Mouse (Mus musculus): Measurements from ENCODE around the gene Sarm1. TPM values are rescaled to one million over a fixed set of nuclear protein-coding genes. Genes with fewer than 3 reads are reported as not detected.
A peak's percentile ranks its signal among the peaks of the same experiment; 100 is the strongest.

The Sarm1 gene
- total RNA-seq, 2 experiments from 2014 or later, result 34.3 to 36.5 TPM

DNA sequence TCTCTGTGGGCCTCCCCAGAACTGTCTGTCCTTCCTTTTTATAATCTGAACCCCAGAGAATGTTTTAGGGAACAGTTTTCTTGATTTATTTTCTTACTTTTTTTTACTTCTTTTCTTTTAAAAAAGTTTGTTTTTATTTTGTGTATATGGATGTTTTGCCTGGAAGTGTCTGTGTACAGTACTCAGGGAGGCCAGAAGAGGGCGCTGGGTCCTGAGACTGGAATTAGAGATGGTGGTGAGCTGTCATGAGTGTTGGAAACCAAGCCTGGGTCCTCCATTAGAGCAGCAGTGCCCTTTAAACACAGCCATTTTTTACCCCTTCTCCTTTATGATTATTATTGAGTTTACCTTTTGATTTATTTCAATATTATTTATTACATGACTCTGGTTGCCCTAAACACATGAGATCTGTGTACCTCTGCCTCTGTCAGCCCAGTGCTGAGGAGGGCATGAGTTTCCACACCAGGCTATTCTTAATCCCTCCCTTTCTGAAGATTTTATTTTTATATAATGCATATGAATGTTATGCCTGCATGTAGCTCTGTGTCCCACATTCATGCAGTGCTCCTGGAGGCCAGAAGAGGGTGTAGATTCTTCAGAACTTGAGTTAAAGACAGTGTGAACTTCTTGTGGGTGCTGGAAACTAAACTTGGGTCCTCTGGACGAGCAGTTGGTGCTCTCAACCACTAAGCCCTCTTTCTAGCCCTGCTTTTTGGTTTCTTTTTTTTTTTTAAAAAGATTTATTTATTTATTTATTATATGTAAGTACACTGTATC, 18.2 kb upstream of the Sarm1 start:
- intact Hi-C loops (cut with DNase I), result no loop called here
- no peak for DNase-seq (ENCODE audit: low spot score in 2 of 2)

- intact Hi-C loops (cut with DNase I), result no loop called here
- no peak for DNase-seq (ENCODE audit: low spot score in 2 of 2)
Observed at GRCm38 (mm10) chr11:78513106-78513790, 15.7 kb upstream of the Sarm1 start.

GRCm38 (mm10) chr11:78512025-78512957, 14.7 kb upstream of the Sarm1 start, which contains the start of the genes Tmem199 and Poldip2:
Gene Tmem199 (minus strand): TSS chr11:78512172.
Gene Poldip2 (plus strand): TSS chr11:78512193.
- DNase-seq (ENCODE audit: low spot score in 2 of 2), result peak; percentile 90 to 94
- intact Hi-C loops (cut with DNase I), result loop anchor here (1.0 kb wide), 2 partner anchors 15 to 24 kb away; partner anchors contain the start of genes Ift20, Sarm1 and Tnfaip1

GRCm38 (mm10) chr11:78509148-78509547, 11.6 kb upstream of the Sarm1 start:
- DNase-seq (ENCODE audit: low spot score in 2 of 2), result no peak

DNA sequence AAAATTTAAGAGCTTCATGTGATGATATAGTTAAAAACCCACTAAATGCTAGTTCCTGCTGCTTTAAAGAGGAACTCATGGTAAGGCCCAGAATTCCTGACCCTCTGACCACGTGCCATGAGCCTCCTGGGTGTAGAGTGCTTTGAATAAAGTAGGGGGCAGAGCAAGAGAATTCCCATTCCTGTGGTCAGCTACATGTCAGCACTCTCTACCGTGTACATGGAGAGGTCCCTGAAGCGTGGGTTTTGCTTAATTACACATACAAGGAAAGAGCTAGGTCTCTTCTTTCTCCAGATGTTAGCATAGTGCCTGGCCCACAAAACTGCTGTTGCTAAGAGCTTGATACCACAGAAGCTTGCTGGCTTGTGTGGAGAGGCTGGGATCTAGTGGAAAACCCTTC, 7.9 kb upstream of the Sarm1 start:
- DNase-seq (ENCODE audit: low spot score in 2 of 2), result no peak
- intact Hi-C loops (cut with DNase I), result no loop called here

More at GRCm38 (mm10) chr11:78509148-78509547, 11.6 kb upstream of the Sarm1 start:
- intact Hi-C loops (cut with DNase I), result no loop called here

DNA sequence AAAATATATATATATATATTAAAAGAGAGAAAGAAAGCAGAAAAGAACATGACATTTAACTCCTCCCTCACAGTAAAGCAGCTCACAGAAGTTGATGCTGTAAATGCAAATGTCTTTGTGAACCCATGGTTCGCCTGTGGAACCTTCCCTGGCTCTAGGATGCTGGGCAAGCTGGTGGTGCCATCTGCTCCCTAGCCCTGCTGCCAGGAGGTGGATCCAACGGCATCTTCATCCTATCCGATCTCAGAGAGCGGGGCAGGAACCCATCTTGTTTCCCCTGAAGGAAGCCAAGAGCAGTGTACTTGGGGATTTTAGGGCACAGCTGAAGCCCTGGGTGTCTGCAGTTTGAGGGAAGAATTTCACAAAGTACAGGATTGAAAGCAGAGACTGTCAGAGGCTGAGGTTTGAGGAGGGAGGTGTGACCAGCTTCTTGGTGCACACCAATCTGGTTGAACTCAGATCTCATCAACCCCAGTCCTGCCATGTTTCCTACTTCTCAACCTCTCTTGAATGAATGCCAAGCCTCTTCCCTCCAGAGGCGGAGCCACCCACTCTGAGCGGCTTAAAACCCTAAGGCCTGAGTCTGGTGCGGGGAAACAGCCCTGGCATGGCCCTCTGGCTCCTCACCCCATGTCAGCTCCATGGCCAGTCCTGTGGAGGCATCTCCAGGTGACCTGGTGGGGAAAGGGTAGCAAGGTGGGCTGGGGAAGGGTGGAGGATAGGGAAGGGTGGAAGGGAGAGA, 5.5 kb upstream of the Sarm1 start, which contains the start of gene Sebox:
Gene Sebox, plus strand, starts transcription at position 539 of the 742 bp plus-strand sequence.
- peak in 1 of 2 experiments; percentile 42 for DNase-seq (ENCODE audit: low spot score in 2 of 2)
- intact Hi-C loops (cut with DNase I), result no loop called here

- intact Hi-C loops (cut with DNase I), result no loop called here
- DNase-seq (ENCODE audit: low spot score in 2 of 2), result no peak
Observed at GRCm38 (mm10) chr11:78501529-78501928, 4.0 kb upstream of the Sarm1 start.

DNA sequence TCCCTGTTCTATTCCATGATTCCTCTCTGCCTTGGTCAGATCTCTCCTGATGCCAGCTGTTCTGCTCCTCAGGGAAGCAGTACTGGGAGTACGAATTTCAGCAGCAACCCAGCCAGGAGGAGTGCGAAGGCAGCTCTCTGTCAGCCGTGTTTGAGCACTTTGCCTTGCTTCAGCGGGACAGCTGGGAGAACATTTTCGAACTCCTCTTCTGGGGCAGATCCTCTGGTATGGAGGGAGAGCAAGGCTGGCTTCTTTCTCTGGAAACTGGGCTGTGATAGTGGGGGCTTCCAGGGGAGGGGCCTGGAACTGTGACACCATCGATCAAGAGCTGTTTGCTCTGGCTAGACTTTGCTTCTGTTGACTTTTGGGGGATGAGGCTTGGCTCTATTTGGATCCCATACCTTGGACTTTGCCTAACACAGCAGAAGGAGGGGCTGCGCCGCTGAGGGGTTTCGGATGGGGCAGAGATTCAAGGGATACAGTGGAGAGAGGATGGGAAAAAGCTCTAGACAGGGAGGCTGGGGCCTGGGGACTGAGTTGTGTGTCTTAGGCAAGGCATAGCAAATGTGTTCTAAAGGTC, 3.2 kb upstream of the Sarm1 start:
- intact Hi-C loops (cut with DNase I), result no loop called here
- DNase-seq (ENCODE audit: low spot score in 2 of 2), result no peak

- DNase-seq (ENCODE audit: low spot score in 2 of 2), result no peak
- intact Hi-C loops (cut with DNase I), result no loop called here
Observed at GRCm38 (mm10) chr11:78499543-78499942, 2.0 kb upstream of the Sarm1 start.

- DNase-seq (ENCODE audit: low spot score in 2 of 2), result no peak
- intact Hi-C loops (cut with DNase I), result no loop called here
Observed at GRCm38 (mm10) chr11:78499004-78499403, 1.4 kb upstream of the Sarm1 start, which contains the start of gene Vtn. Gene Vtn (plus strand): TSS chr11:78499091.

GRCm38 (mm10) chr11:78497071-78497541, 448 bp downstream of the Sarm1 start:
- peak; percentile 46 to 66 for DNase-seq (ENCODE audit: low spot score in 2 of 2)
- intact Hi-C loops (cut with DNase I), result loop anchor here (1.0 kb wide), 1 partner anchor 15 kb away; the partner anchor contains the start of genes Poldip2 and Tmem199

DNA sequence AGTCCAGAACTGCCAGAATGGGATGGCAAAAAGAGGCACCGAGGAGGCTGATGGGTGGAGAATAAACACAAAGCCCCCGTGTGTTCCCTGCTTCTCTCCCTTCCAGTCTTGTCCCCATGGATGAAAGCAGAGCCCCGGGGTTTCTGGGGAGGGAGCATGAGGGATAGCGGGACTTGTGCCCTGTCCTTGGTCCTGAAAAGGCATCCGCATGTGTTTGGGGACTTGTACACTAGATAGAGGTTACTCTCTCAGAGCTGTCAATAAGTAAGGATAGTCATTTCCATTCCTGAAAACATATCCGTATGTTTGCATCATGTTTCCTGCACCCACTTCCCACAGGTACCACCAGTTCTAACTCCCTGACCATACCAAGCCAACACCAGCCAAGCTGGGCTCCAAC, 1.6 kb downstream of the Sarm1 start:
- intact Hi-C loops (cut with DNase I), result no loop called here
- no peak for DNase-seq (ENCODE audit: low spot score in 2 of 2)

- DNase-seq (ENCODE audit: low spot score in 2 of 2), result peak; percentile 63 to 64
- intact Hi-C loops (cut with DNase I), result no loop called here
Observed at GRCm38 (mm10) chr11:78490781-78491241, 6.7 kb downstream of the Sarm1 start.

GRCm38 (mm10) chr11:78488168-78488567, 9.4 kb downstream of the Sarm1 start:
- intact Hi-C loops (cut with DNase I), result no loop called here

DNA sequence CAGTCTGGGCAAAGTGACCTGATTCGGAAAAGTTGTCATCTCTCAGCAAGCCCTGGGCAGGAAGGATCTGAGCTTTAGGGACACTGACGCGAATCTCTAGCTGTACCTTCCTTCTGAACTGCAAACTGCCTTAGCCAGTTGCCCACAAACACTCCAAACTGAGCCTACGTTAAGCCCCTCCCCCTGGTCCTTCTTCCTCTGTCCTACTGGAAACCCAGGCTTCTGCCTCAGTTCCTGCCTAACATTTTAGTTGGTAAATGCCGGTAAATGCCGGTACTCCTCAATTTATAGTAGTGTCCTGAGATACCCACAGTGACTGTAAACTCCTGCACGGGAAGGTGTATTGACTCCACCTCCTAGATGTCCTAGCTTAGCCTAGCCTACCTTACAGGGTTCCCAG, 13.9 kb downstream of the Sarm1 start:
- intact Hi-C loops (cut with DNase I), result no loop called here
- DNase-seq (ENCODE audit: low spot score in 2 of 2), result no peak

More at GRCm38 (mm10) chr11:78488168-78488567, 9.4 kb downstream of the Sarm1 start:
- DNase-seq (ENCODE audit: low spot score in 2 of 2), result peak; percentile 75

GRCm38 (mm10) chr11:78475289-78475688, 22.3 kb downstream of the Sarm1 start:
- DNase-seq (ENCODE audit: low spot score in 2 of 2), result no peak
- intact Hi-C loops (cut with DNase I), result no loop called here

- DNase-seq (ENCODE audit: low spot score in 2 of 2), result no peak
- intact Hi-C loops (cut with DNase I), result no loop called here
Observed at GRCm38 (mm10) chr11:78471326-78472103, 26.0 kb downstream of the Sarm1 start.
